Mouse (Mus musculus) lung, adult 2 months (tissue): Measurements from ENCODE around the gene Map4.

Source experiments
- CTCF ChIP-seq: fragments of 200-500 bp; IDR thresholded peaks from 2 replicates; pipeline ENCODE4 v1.5.1; 2011; ENCODE audit warnings: mild to moderate bottlenecking, low read length, control low read depth; ENCODE audit not compliant: insufficient read depth
- POLR2A ChIP-seq: fragments of 200-500 bp; IDR thresholded peaks from 2 replicates; pipeline ENCODE4 v1.6.1; 2011; ENCODE audit warnings: low read depth, mild to moderate bottlenecking, control low read depth, low read length, borderline replicate concordance; ENCODE audit errors: extremely low read depth

DNA sequence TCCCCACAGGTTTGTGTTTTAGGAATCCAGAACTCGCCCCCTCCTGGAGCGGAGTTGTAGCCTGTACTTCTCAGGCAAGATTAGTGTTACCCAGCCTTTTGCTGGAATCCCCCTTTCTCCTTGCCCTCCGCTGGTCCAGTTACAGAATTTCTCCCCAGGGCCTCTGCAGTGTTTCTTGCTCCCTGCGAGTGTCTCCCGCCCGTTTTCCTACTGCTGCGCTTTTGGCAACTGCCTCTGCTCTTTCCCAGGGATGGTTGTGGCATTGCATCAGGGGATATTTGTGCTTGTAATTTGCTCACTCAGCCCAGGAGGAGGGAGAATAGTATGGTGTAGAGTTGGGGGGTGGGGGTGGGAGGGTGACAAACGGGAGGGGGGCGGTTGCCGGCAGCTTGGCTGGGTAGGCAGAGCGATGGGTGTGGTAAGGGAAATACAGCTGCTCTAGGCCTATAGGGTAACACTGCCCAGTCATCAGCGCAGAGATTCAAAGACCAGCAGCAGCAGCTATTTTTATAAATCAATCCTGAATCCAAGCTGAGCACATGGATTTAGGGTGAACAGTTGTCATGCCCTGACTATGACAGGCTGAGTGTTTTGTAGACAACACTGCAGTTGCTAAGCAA is 1.6 kb downstream of the Map4 start:
- no peak for TF ChIP-seq POLR2A
- no peak for TF ChIP-seq CTCF
